12 mouse cellular contexts compared by ENCODE assay signal in genomic region chr2:28536766-28537633, GRCm38 (mm10). TPM values are rescaled to one million over a fixed set of nuclear protein-coding genes. Genes with fewer than 3 reads are reported as not detected.
A peak's percentile ranks its signal among the peaks of the same experiment; 100 is the strongest.
DNase-seq lines count a peak whose midpoint lies in the region; ATAC-seq and TF ChIP-seq lines count a peak whose summit lies in the region.
"Had no signal": no experiment of that assay in that cellular context is flagged by ENCODE, and none has a peak within 500 bp of the region (broad histone marks: within the 10 kb centered on the region; RNA-seq: fewer than 3 reads in every experiment).

No protein-coding gene starts in this region.

- H3K9ac ChIP-seq in neural tube, embryonic 13.5 days = peak overlapping the region; percentile 28; the same call in 1 of the 2 replicates
- no peak overlapping the region for H3K9ac ChIP-seq in neural tube, embryonic 15.5 days (replicated peaks)
- no peak overlapping the region for H3K9ac ChIP-seq in intestine, postnatal 0 days (ENCODE audit: low read depth, low read length)
- H3K9ac ChIP-seq in stomach, postnatal 0 days (ENCODE audit: low read length) = peak overlapping the region; percentile 8; the same call in 1 of the 2 replicates

- H3K27me3 ChIP-seq in neural tube, embryonic 13.5 days = no peaks in the 10 kb centered on the region
- H3K27me3 ChIP-seq in neural tube, embryonic 15.5 days (replicated peaks) = no peaks in the 10 kb centered on the region
- no peaks in the 10 kb centered on the region for H3K27me3 ChIP-seq in intestine, postnatal 0 days (replicated peaks; ENCODE audit: control insufficient read depth, insufficient read depth, low read length)
- H3K27me3 ChIP-seq in stomach, postnatal 0 days (ENCODE audit: control insufficient read depth, insufficient read depth, low read length) = no peaks in the 10 kb centered on the region
- H3K27me3 ChIP-seq: Patski had no signal

- H3K9me3 ChIP-seq in neural tube, embryonic 13.5 days = no peaks in the 10 kb centered on the region
- H3K9me3 ChIP-seq in neural tube, embryonic 15.5 days (replicated peaks) = no peaks in the 10 kb centered on the region
- no peaks in the 10 kb centered on the region for H3K9me3 ChIP-seq in intestine, postnatal 0 days (ENCODE audit: control insufficient read depth)
- no peaks in the 10 kb centered on the region for H3K9me3 ChIP-seq in stomach, postnatal 0 days (ENCODE audit: control insufficient read depth, low read length)

- peaks cover 90% of the 10 kb centered on the region for H3K4me1 ChIP-seq in neural tube, embryonic 13.5 days (replicated peaks)
- H3K4me1 ChIP-seq in neural tube, embryonic 15.5 days = peaks cover 88% of the 10 kb centered on the region
- H3K4me1 ChIP-seq in intestine, postnatal 0 days (replicated peaks; ENCODE audit: control insufficient read depth, insufficient read depth, low read length) = peaks cover 29% of the 10 kb centered on the region; the same call in 1 of the 2 replicates
- peaks cover 28% of the 10 kb centered on the region for H3K4me1 ChIP-seq in stomach, postnatal 0 days (replicated peaks; ENCODE audit: control insufficient read depth, insufficient read depth)

- no peak overlapping the region; the same call in 1 of the 2 replicates for H3K27ac ChIP-seq in neural tube, embryonic 13.5 days (replicated peaks)
- no peak overlapping the region for H3K27ac ChIP-seq in neural tube, embryonic 15.5 days (replicated peaks)
- no peak overlapping the region; the same call in 1 of the 2 replicates for H3K27ac ChIP-seq in intestine, postnatal 0 days (ENCODE audit: low read depth, low read length)
- peak overlapping the region; percentile 69 for H3K27ac ChIP-seq in stomach, postnatal 0 days (replicated peaks)

- TF ChIP-seq CTCF in intestine, postnatal 0 days (IDR thresholded peaks at IDR 0.05; ENCODE audit: low read depth) = no peak
- no peak for TF ChIP-seq CTCF in stomach, postnatal 0 days (IDR thresholded peaks at IDR 0.05; ENCODE audit: low read depth)

- H3K36me3 ChIP-seq in neural tube, embryonic 13.5 days = peaks cover 16% of the 10 kb centered on the region
- H3K36me3 ChIP-seq in neural tube, embryonic 15.5 days = peaks cover 7% of the 10 kb centered on the region
- peaks cover 12% of the 10 kb centered on the region; the same call in 1 of the 2 replicates for H3K36me3 ChIP-seq in intestine, postnatal 0 days (ENCODE audit: control insufficient read depth, insufficient read depth)
- peaks cover under 1% of the 10 kb centered on the region; the same call in 1 of the 2 replicates for H3K36me3 ChIP-seq in stomach, postnatal 0 days (ENCODE audit: control insufficient read depth, insufficient read depth, low read length)

- no peak for ATAC-seq in neural tube, embryonic 13.5 days (ENCODE audit: low read depth)
- ATAC-seq in neural tube, embryonic 15.5 days (ENCODE audit: low FRiP score) = no peak
- ATAC-seq in intestine, postnatal 0 days = peak; percentile 34
- ATAC-seq in stomach, postnatal 0 days (ENCODE audit: low FRiP score, low TSS enrichment) = peak; percentile 68
- ATAC-seq in granulocyte monocyte progenitor cell, adult 5-6 weeks (replicated peaks; ENCODE audit: poor library complexity, severe bottlenecking) = no peak
- ATAC-seq: Patski had no signal

- WGBS in neural tube, embryonic 13.5 days = 75% methylated on average over 11 of the region's 11 CpGs
- WGBS in neural tube, embryonic 15.5 days = 73% methylated on average over 11 of the region's 11 CpGs
- 60% methylated on average over 11 of the region's 11 CpGs for WGBS in intestine, postnatal 0 days
- WGBS in stomach, postnatal 0 days = 57% methylated on average over 11 of the region's 11 CpGs

- no peak for TF ChIP-seq EP300 in stomach, postnatal 0 days (optimal IDR thresholded peaks at IDR 0.05)

- no peak overlapping the region for H3K4me2 ChIP-seq in neural tube, embryonic 13.5 days
- no peak overlapping the region for H3K4me2 ChIP-seq in neural tube, embryonic 15.5 days
- no peak overlapping the region for H3K4me2 ChIP-seq in intestine, postnatal 0 days (replicated peaks; ENCODE audit: low read depth)
- H3K4me2 ChIP-seq in stomach, postnatal 0 days (replicated peaks; ENCODE audit: low read depth) = peak overlapping the region; percentile 11; the same call in 1 of the 2 replicates

- peak; percentile 66 for DNase-seq in cerebellum, adult 9-10 months
- DNase-seq in cerebellum, postnatal 14 days = no peak
- DNase-seq in stomach, postnatal 0 days (ENCODE audit: low spot score) = peak; percentile 83
- DNase-seq in right cerebral cortex, adult 2 months (ENCODE audit: low spot score in 2 of 2) = no peak
- DNase-seq: left cerebral cortex, postnatal 4 days; right cerebral cortex, postnatal 14 days had no signal

- no peak overlapping the region for H3K4me3 ChIP-seq in neural tube, embryonic 13.5 days
- no peak overlapping the region for H3K4me3 ChIP-seq in neural tube, embryonic 15.5 days (replicated peaks)
- no peak overlapping the region for H3K4me3 ChIP-seq in intestine, postnatal 0 days (ENCODE audit: low read depth, low read length)
- H3K4me3 ChIP-seq in stomach, postnatal 0 days (ENCODE audit: low read depth, low read length) = no peak overlapping the region

RNA-seq across cellular contexts. Expression of gene Ralgds, which starts 24.1 kb away (rescaled TPM):
- 86.3 and 90.7 TPM in 2 replicates for polyA plus RNA-seq in neural tube, embryonic 13.5 days (2015; fragmentation: Nextera tagmentation; extraction: Ambion mirVana)
- 64.7 and 70.4 TPM in 2 replicates for polyA plus RNA-seq in neural tube, embryonic 15.5 days (2015; fragmentation: Nextera tagmentation; extraction: Ambion mirVana)
- 11.5 and 15.6 TPM in 2 replicates for polyA plus RNA-seq in intestine, postnatal 0 days (2015; fragmentation: Nextera tagmentation; extraction: Ambion mirVana)
- polyA plus RNA-seq in stomach, postnatal 0 days (2015; fragmentation: Nextera tagmentation; extraction: Ambion mirVana) = 23.9 and 26.8 TPM in 2 replicates
- 2.1 and 7.9 TPM in 2 replicates for total RNA-seq in granulocyte monocyte progenitor cell, adult 5-6 weeks (2014; fragmentation: Nextera tagmentation)
- 2.8 and 4.6 TPM in 2 replicates for total RNA-seq in granulocyte monocyte progenitor cell, adult 5-6 weeks (2017)

RNA-seq across cellular contexts. Expression of gene Cel, which starts 26.2 kb away (rescaled TPM):
- not detected in 2 replicates for polyA plus RNA-seq in neural tube, embryonic 13.5 days (2015; fragmentation: Nextera tagmentation; extraction: Ambion mirVana)
- 0.09 and 3.3 TPM in 2 replicates for polyA plus RNA-seq in neural tube, embryonic 15.5 days (2015; fragmentation: Nextera tagmentation; extraction: Ambion mirVana)
- polyA plus RNA-seq in intestine, postnatal 0 days (2015; fragmentation: Nextera tagmentation; extraction: Ambion mirVana) = 5.5 and 7.9 TPM in 2 replicates
- 2.0 and 3.3 TPM in 2 replicates for polyA plus RNA-seq in stomach, postnatal 0 days (2015; fragmentation: Nextera tagmentation; extraction: Ambion mirVana)
- not detected in 2 replicates for total RNA-seq in granulocyte monocyte progenitor cell, adult 5-6 weeks (2014; fragmentation: Nextera tagmentation)
- total RNA-seq in granulocyte monocyte progenitor cell, adult 5-6 weeks (2017) = not detected in 2 replicates
- total RNA-seq: hematopoietic stem cell, adult 5-6 weeks; left cerebral cortex, postnatal 4 days had no signal
- polyA plus RNA-seq: Patski had no signal

RNA-seq across cellular contexts. Expression of gene Gm10134, which starts 31.1 kb away (rescaled TPM):
- 2.6 and 4.0 TPM in 2 replicates for polyA plus RNA-seq in neural tube, embryonic 13.5 days (2015; fragmentation: Nextera tagmentation; extraction: Ambion mirVana)
- polyA plus RNA-seq in neural tube, embryonic 15.5 days (2015; fragmentation: Nextera tagmentation; extraction: Ambion mirVana) = 2.1 and 3.5 TPM in 2 replicates
- 6.0 and 8.7 TPM in 2 replicates for polyA plus RNA-seq in intestine, postnatal 0 days (2015; fragmentation: Nextera tagmentation; extraction: Ambion mirVana)
- 5.5 and 6.2 TPM in 2 replicates for polyA plus RNA-seq in stomach, postnatal 0 days (2015; fragmentation: Nextera tagmentation; extraction: Ambion mirVana)
- not detected in 2 replicates for total RNA-seq in granulocyte monocyte progenitor cell, adult 5-6 weeks (2014; fragmentation: Nextera tagmentation)
- not detected in 2 replicates for total RNA-seq in granulocyte monocyte progenitor cell, adult 5-6 weeks (2017)
- total RNA-seq: hematopoietic stem cell, adult 5-6 weeks; left cerebral cortex, postnatal 4 days had no signal
- polyA plus RNA-seq: Patski had no signal

RNA-seq across cellular contexts. Expression of gene Gbgt1, which starts 40.3 kb away (rescaled TPM):
- polyA plus RNA-seq in neural tube, embryonic 13.5 days (2015; fragmentation: Nextera tagmentation; extraction: Ambion mirVana) = 1.6 and 1.7 TPM in 2 replicates
- polyA plus RNA-seq in neural tube, embryonic 15.5 days (2015; fragmentation: Nextera tagmentation; extraction: Ambion mirVana) = 1.2 and 2.1 TPM in 2 replicates
- polyA plus RNA-seq in intestine, postnatal 0 days (2015; fragmentation: Nextera tagmentation; extraction: Ambion mirVana) = 1.1 and 1.6 TPM in 2 replicates
- 1.2 and 1.3 TPM in 2 replicates for polyA plus RNA-seq in stomach, postnatal 0 days (2015; fragmentation: Nextera tagmentation; extraction: Ambion mirVana)
- total RNA-seq in granulocyte monocyte progenitor cell, adult 5-6 weeks (2014; fragmentation: Nextera tagmentation) = not detected in 2 replicates
- not detected in 2 replicates for total RNA-seq in granulocyte monocyte progenitor cell, adult 5-6 weeks (2017)
- total RNA-seq: hematopoietic stem cell, adult 5-6 weeks had no signal
- polyA plus RNA-seq: Patski had no signal

RNA-seq across cellular contexts. Expression of gene Gtf3c5, which starts 46.6 kb away (rescaled TPM):
- 42.1 and 43.5 TPM in 2 replicates for polyA plus RNA-seq in neural tube, embryonic 13.5 days (2015; fragmentation: Nextera tagmentation; extraction: Ambion mirVana)
- polyA plus RNA-seq in neural tube, embryonic 15.5 days (2015; fragmentation: Nextera tagmentation; extraction: Ambion mirVana) = 37.2 and 40.1 TPM in 2 replicates
- 8.4 and 8.9 TPM in 2 replicates for polyA plus RNA-seq in intestine, postnatal 0 days (2015; fragmentation: Nextera tagmentation; extraction: Ambion mirVana)
- 13.1 and 14.0 TPM in 2 replicates for polyA plus RNA-seq in stomach, postnatal 0 days (2015; fragmentation: Nextera tagmentation; extraction: Ambion mirVana)
- total RNA-seq in granulocyte monocyte progenitor cell, adult 5-6 weeks (2014; fragmentation: Nextera tagmentation) = 25.9 and 31.5 TPM in 2 replicates
- total RNA-seq in granulocyte monocyte progenitor cell, adult 5-6 weeks (2017) = 12.6 and 16.5 TPM in 2 replicates

Comparison
In these comparisons a context has a peak if more than half of its experiments do, and no peak if none do; other contexts are left out.
1. DNase-seq: peak in cerebellum, adult 9-10 months (single experiment) and stomach, postnatal 0 days (single experiment); none in cerebellum, postnatal 14 days (0 of 2) and right cerebral cortex, adult 2 months (0 of 2).
2. H3K9ac ChIP-seq: peak in neural tube, embryonic 13.5 days (single experiment) and stomach, postnatal 0 days (single experiment); none in neural tube, embryonic 15.5 days (single experiment) and intestine, postnatal 0 days (single experiment).
3. ATAC-seq: peak in intestine, postnatal 0 days (single experiment) and stomach, postnatal 0 days (single experiment); none in neural tube, embryonic 13.5 days (single experiment), neural tube, embryonic 15.5 days (single experiment) and granulocyte monocyte progenitor cell, adult 5-6 weeks (single experiment).